Mouse (Mus musculus) forebrain, embryonic 10.5 days (tissue): Measurements from ENCODE around the gene Slc17a4. TPM values are rescaled to one million over a fixed set of nuclear protein-coding genes. Genes with fewer than 3 reads are reported as not detected.

Experiments used
- DNase-seq: peaks from one replicate; pipeline ENCODE4 v3.0.0-alpha.2; 2017; ENCODE audit warnings: low spot score; ENCODE audit errors: extremely low spot score
- H3K27ac ChIP-seq: fragments of 300-500 bp; sonication (generic); 2 replicates; pipeline ENCODE4 v1.5.1; 2016; ENCODE audit warnings: mild to moderate bottlenecking
- H3K27me3 ChIP-seq: fragments of 300-500 bp; sonication (generic); 2 replicates; pipeline ENCODE4 v1.6.1; 2016; ENCODE audit warnings: mild to moderate bottlenecking; ENCODE audit not compliant: poor library complexity, severe bottlenecking
- H3K36me3 ChIP-seq: fragments of 300-500 bp; sonication (generic); replicated peaks from 2 replicates; pipeline ENCODE4 v1.6.1; 2016; ENCODE audit warnings: mild to moderate bottlenecking, moderate library complexity
- H3K4me1 ChIP-seq: fragments of 300-500 bp; sonication (generic); 2 replicates; pipeline ENCODE4 v1.6.1; 2016
- H3K4me3 ChIP-seq: fragments of 300-500 bp; sonication (generic); 2 replicates; pipeline ENCODE4 v1.5.1; 2016; ENCODE audit warnings: mild to moderate bottlenecking, moderate library complexity
- H3K9me3 ChIP-seq: fragments of 300-500 bp; sonication (generic); 2 replicates; pipeline ENCODE4 v1.6.1; 2016; ENCODE audit warnings: mild to moderate bottlenecking, moderate library complexity
- WGBS: fragments of 180-500 bp; shearing (Covaris S2); methylation state at CpG from one replicate; pipeline ENCODE4 v1.1.7; 2016; 5-methylcytosine and 5-hydroxymethylcytosine counted together
- polyA plus RNA-seq: library from polyadenylated mRNA; unstranded; fragments of >200 nt; fragmentation: Nextera tagmentation; extraction: Ambion mirVana; gene quantifications from 2 replicates; pipeline ENCODE4 v1.2.1, GENCODE M21; 2016

Slc17a4 gene
- polyA plus RNA-seq: not detected in 2 replicates

DNA sequence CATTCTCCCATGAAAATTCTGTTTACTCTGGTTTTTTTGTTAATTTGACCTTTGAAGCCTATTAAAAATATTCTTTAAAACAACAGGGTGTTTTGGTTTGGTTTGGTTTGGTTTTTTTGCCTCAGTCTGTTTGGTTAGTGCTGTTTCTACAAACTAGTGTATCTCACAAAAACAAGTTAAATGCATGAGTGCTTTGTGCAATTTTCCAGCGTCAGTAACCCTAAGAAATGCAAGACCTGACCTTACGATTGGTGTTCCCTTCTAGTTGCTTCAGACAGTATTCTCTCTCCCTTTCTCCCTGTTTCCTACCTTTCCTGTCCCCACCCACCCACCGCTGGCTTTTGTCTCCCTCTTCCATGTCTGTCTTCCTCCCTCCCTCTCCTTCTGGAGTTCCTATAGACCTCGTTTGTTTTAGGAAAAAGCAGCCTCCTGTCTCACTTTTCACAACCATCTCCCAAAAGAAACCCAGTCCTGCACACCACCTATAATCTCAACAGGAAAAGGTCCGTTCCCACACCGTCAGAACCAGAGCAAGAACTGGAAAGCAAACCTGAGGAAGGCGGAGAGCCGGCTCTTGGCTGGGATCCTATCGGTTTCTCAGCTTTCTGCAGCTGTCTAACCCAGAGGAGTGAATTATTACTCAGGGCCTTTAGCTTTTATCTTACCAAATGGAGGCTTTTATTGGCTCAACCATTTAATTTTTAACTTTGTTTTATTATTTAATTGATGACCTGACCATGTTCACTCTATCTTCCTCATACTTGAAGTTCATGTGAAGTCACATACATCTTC, at the start of gene Slc17a4:
Slc17a4 (minus strand) TSS at position 634 of the 792 bp plus-strand sequence.
- Histone ChIP-seq H3K27me3 (no peaks in the 10 kb centered on the region), H3K4me3 (no peak within 1 kb of the TSS), H3K36me3 (no peaks in the 10 kb centered on the region), H3K27ac (no peak within 1 kb of the TSS), H3K9me3 (no peaks in the 10 kb centered on the region), H3K4me1 (peaks cover 15% of the 10 kb centered on the region)
- 83% methylated on average over 9 of the region's 9 CpGs for WGBS
- no peak for DNase-seq

DNA sequence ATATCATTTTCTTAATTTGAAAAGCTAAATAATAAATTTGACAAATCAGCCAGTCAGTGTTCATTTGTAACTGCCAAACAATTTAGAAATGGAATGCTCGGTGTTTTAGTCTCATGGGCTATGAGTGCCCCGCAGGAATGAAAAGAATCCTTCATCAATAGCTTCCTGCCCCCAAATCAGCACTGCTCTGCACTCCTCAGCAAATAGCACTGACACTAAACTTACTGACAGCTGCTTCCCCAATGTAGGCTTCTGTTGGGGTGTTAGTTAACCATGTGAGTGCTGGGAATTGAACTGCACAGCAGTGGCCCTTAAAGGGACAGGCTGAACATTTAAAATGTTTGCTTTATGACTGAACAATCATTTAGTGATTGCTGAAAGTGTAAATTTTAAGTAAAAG, 45.0 kb upstream of the Slc17a4 start:
- Histone ChIP-seq H3K9me3 (no peaks in the 10 kb centered on the region), H3K27me3 (no peaks in the 10 kb centered on the region), H3K36me3 (no peaks in the 10 kb centered on the region), H3K4me1 (peaks cover 10% of the 10 kb centered on the region), H3K4me3 (no peak overlapping the region), H3K27ac (no peak overlapping the region)
- 49% methylated on average over 2 of the region's 2 CpGs for WGBS
- DNase-seq: no peak

DNA sequence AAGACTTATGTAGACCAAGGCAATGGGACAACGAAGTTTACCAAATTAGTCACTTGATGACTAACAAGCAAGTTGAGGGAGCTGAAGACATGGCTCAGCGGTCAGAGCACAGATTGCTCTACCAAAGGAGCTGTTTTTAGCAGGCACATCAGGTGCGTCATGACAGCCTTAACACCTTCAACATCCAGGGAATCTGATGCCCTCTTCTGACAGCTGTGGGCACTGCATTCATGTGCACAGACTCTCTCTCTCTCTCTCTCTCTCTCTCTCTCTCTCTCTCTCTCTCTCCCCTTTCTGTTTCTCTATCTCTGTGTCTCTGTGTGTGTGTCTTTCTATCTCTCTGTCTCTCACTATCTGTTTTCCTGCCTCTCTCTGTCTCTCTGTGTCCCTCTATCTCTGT, 36.1 kb upstream of the Slc17a4 start:
- H3K27me3 ChIP-seq: peaks cover 5% of the 10 kb centered on the region
- WGBS: 70% methylated on average over 3 of the region's 3 CpGs
- H3K9me3 ChIP-seq: no peaks in the 10 kb centered on the region
- H3K4me3 ChIP-seq: no peak overlapping the region
- H3K4me1 ChIP-seq: peaks cover 27% of the 10 kb centered on the region
- H3K27ac ChIP-seq: no peak overlapping the region
- no peak for DNase-seq
- no peaks in the 10 kb centered on the region for H3K36me3 ChIP-seq

DNA sequence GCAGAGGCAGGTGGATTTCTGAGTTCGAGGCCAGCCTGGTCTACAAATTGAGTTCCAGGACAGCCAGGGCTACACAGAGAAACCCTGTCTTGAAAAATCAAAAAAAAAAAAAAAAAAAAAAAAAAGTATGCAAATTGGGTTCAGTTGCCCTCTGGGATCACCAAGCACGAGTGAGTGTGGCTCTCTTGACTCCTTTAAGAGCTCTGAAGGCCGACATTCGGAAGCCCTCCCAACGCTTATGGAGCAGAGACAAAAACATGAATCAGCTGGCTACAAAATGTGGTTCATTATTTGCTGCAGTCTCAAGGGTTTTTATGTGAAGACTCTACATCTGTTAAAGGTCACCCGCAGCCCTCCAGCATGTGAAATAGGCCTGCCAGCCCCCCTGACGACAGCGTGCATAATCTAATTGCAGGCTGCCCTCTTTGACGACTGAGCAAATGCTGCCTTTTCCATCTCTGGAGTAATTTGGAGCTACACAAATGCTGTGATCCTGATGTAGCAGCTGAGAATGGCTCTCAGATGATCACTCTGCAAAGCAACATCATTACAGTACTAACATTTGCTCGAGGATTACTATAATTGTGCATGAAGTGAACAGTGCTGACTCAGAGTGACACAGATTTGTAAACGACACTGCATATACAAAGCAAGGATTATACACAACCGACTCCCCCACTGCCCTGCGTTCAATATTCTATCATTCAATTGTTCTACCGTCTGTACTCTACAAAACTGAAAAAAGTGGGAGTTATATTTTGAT, 34.9 kb upstream of the Slc17a4 start:
- Histone ChIP-seq H3K27ac (0 out of 2 replicates have a peak overlapping the region, but pooled peaks have one; percentile 30), H3K9me3 (no peaks in the 10 kb centered on the region), H3K4me3 (no peak overlapping the region), H3K27me3 (peaks cover 5% of the 10 kb centered on the region), H3K4me1 (peaks cover 28% of the 10 kb centered on the region), H3K36me3 (no peaks in the 10 kb centered on the region)
- no peak for DNase-seq
- 66% methylated on average over 14 of the region's 14 CpGs for WGBS

DNA sequence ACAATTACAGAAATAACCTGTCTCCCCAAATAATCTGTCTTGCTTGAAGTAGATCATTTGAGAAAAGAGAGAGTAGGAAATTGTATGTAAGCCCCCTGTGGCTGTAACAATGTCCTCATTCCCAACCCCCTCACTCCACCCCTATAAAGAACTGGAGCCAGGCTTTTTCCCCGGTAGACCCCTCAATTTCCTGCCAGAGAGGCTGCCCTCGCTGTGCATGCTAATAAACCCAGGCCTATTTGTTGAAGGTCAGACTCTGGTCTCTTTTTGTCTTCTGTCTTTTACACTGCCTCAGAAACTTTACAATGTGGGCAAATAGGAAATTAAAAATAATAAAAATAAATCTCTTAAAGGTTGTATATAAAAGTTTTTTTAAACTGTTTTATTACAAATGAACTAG, 31.4 kb upstream of the Slc17a4 start:
- Histone ChIP-seq H3K4me1 (peaks cover 28% of the 10 kb centered on the region), H3K27me3 (peaks cover 5% of the 10 kb centered on the region), H3K4me3 (no peak overlapping the region), H3K27ac (no peak overlapping the region), H3K36me3 (no peaks in the 10 kb centered on the region), H3K9me3 (no peaks in the 10 kb centered on the region)
- 49% methylated on average over 2 of the region's 2 CpGs for WGBS
- no peak for DNase-seq

DNA sequence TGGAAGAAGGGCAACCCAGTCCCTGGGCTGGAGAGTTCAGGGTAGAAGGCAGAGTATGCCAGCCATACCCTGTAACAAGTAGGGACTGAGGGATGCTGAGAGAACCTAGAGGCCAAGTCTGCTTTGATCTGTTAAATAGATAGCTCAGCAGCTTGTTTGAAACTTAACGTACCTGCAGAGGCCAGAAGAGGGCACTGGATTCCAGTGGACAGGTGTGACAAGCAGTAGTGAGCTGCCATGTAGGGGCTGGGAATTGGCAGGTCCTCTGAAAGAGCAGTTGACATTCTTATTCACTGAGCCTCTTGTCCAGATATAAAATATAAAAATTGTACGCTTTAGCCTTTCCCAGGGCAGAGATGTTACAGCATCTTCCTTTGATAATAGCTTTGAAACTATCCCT, 28.1 kb upstream of the Slc17a4 start:
- no peak for DNase-seq
- Histone ChIP-seq H3K36me3 (no peaks in the 10 kb centered on the region), H3K9me3 (no peaks in the 10 kb centered on the region), H3K4me1 (peaks cover 15% of the 10 kb centered on the region), H3K27ac (no peak overlapping the region), H3K4me3 (no peak overlapping the region), H3K27me3 (peaks cover 5% of the 10 kb centered on the region)
- WGBS: 52% methylated on average over 2 of the region's 2 CpGs

DNA sequence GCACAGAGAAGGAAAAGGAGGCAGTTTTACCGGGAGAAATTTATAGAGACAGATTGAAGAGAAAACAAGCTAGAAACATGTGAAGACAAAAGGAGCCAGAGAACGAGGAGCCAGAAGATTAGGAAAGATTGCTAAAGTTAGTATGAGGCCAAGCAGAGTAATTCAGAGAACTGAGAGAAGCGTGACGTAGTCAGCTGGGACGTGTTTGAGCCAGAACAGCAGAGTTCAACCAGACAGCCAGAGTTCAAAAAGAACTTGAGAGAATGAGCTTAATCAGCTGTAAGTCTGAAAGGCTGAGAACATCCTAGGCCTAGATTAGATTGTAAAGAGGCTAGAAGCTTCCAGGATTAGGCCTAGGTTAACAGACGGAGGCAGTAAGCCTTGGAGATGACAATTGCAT, 25.5 kb upstream of the Slc17a4 start:
- no peak overlapping the region for H3K4me3 ChIP-seq
- peaks cover 4% of the 10 kb centered on the region for H3K4me1 ChIP-seq
- no peak overlapping the region for H3K27ac ChIP-seq
- no peaks in the 10 kb centered on the region for H3K36me3 ChIP-seq
- 57% methylated on average over 6 of the region's 6 CpGs for WGBS
- H3K27me3 ChIP-seq: no peaks in the 10 kb centered on the region
- no peaks in the 10 kb centered on the region for H3K9me3 ChIP-seq
- no peak for DNase-seq

DNA sequence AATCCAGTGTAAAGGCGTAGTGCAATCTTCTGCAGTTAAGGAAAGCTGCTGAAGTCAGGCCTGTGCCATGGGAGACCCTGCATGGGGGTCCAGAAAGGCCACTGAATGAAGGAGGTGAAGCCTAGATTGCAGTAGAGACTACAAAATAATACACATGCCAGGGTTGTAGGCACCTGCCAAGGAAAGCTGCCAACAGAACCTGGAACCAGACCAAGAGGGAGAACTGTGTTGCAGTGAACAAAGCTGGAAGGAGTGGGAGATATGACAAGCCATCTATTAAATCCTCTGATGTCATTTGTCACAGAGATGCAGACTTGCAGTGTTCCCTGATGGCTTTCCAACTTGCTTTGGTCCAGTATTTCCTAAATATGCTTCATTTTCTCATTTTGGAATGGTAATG, 23.9 kb upstream of the Slc17a4 start:
- peaks cover 4% of the 10 kb centered on the region for H3K4me1 ChIP-seq
- 88% methylated on average over 1 of the region's 1 CpGs for WGBS
- no peak for DNase-seq
- no peaks in the 10 kb centered on the region for H3K9me3 ChIP-seq
- no peaks in the 10 kb centered on the region for H3K36me3 ChIP-seq
- no peaks in the 10 kb centered on the region for H3K27me3 ChIP-seq
- H3K4me3 ChIP-seq: no peak overlapping the region
- no peak overlapping the region for H3K27ac ChIP-seq

DNA sequence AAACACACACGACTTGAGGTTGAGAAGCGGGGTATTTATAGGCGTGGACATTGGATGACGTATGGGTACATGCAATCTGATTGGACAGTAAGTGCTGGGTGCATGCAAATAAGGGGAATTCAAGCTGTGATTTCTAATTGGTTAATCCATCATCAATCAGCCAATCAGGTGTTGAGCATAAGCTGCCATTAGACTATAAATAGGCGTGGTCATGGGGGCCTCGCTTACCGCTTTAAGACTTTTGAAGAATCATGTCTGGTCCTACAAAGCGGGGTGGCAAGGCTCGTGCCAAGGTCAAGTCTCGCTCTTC, 19.4 kb upstream of the Slc17a4 start, which contains the start of gene Hist1h2aa:
Hist1h2aa (plus strand) TSS at position 252 of the 310 bp plus-strand sequence.
- Histone ChIP-seq H3K27me3 (no peaks in the 10 kb centered on the region), H3K4me3 (no peak within 1 kb of the TSS), H3K9me3 (no peaks in the 10 kb centered on the region), H3K4me1 (no peaks in the 10 kb centered on the region), H3K36me3 (no peaks in the 10 kb centered on the region), H3K27ac (no peak within 1 kb of the TSS)
- DNase-seq: no peak
- WGBS: 93% methylated on average over 10 of the region's 10 CpGs

DNA sequence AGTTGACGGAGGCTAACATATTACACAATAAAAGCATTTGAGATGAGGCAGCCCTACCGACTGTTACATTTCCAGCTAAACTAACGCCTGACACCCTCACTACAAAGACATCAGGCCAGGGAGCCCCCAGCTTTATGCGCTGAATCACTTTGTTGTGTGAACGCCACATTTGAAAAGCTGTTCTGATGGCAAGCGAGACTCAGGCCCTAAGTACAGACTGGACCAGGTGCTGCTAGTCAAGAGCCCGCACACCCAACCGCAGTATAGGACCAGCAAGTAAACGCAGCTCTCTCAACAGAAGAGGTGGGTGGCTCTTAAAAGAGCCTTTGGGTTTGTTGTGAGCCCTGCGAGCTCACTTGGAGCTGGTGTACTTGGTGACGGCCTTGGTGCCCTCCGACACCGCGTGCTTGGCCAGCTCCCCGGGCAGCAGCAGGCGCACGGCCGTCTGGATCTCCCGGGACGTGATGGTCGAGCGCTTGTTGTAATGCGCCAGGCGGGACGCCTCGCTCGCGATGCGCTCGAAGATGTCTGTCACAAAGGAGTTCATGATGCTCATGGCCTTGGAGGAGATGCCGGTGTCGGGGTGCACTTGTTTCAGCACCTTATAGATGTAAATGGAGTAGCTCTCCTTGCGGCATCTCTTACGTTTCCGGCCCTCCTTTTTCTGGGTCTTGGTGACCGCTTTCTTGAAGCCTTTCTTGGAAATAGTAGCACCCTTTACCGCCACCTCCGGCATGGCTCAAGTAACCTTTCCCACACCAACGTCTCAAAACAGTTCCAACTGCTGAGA, 18.8 kb upstream of the Slc17a4 start, which contains the start of gene Hist1h2ba:
Hist1h2ba (minus strand) TSS at position 736 of the 790 bp plus-strand sequence.
- Histone ChIP-seq H3K36me3 (no peaks in the 10 kb centered on the region), H3K9me3 (no peaks in the 10 kb centered on the region), H3K4me3 (no peak within 1 kb of the TSS), H3K27ac (no peak within 1 kb of the TSS), H3K4me1 (no peaks in the 10 kb centered on the region), H3K27me3 (no peaks in the 10 kb centered on the region)
- DNase-seq: no peak
- 94% methylated on average over 39 of the region's 39 CpGs for WGBS

DNA sequence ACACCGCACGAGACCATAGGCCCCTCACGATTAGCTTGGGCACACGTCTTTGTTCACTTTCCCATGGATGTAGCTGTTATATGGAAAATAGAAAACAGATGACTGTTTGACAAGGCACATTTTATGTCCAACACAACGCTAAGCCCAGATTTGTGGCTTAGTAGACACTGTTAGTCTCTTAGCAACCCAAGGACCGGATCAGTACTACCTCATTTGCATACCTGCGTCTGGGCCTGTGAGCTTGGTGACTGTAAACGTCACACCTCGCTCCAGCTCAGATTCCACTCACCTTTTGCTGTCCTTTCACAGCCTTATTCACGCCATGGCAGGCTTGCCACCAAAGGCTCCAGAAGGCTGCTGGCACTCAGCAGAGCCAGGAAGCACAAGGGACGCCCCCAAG, 16.1 kb upstream of the Slc17a4 start:
- Histone ChIP-seq H3K4me1 (no peaks in the 10 kb centered on the region), H3K27me3 (no peaks in the 10 kb centered on the region), H3K9me3 (no peaks in the 10 kb centered on the region), H3K4me3 (no peak overlapping the region), H3K27ac (no peak overlapping the region), H3K36me3 (no peaks in the 10 kb centered on the region)
- DNase-seq: no peak
- WGBS: 77% methylated on average over 11 of the region's 11 CpGs

DNA sequence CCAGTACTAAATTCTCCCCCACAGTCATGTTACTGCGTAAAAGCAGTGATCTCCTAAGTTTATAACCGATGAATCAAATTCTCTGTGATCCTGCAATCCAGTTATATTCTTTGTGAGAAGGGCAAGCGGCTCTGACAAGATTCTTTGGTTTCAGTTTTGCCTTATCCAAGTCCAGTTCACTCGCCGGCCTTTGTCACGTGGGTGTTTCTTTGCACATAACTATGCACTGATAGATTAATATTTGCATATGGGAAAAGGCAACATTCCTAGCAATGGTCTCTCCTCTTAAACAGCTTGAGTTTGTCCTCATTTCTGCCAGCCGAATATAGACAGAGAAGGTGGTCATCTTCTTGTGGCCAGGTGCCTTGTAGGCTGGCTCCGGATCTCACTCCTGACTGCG, 15.7 kb upstream of the Slc17a4 start:
- no peaks in the 10 kb centered on the region for H3K36me3 ChIP-seq
- H3K27ac ChIP-seq: no peak overlapping the region
- 93% methylated on average over 9 of the region's 9 CpGs for WGBS
- H3K27me3 ChIP-seq: no peaks in the 10 kb centered on the region
- no peaks in the 10 kb centered on the region for H3K9me3 ChIP-seq
- no peak for DNase-seq
- no peaks in the 10 kb centered on the region for H3K4me1 ChIP-seq
- no peak overlapping the region for H3K4me3 ChIP-seq
